ENCODE assay signal across 17 mouse cellular contexts in the genomic region with DNA sequence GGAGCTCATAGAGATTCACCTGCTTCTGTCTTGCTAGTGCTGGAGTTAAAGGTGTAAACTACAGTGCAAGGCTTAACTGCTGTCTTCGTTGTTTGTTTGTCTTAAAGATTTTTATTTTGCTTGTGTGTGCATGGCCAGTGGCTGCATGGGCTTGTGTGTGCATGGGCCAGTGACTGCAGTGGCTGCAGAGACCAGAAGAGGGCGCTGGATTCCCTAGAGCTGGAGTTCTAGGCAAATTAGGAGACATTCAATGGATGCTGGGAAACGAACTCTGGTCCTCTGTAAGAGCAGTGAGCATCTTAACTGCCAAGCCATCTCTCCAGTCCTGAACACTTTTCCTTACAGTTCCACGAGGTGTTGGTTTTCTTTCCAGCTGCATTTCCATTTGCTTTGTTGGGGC. TPM values are rescaled to one million over a fixed set of nuclear protein-coding genes. Genes with fewer than 3 reads are reported as not detected.
DNase-seq lines count a peak whose midpoint lies in the region; TF ChIP-seq lines count a peak whose summit lies in the region.
"Had no signal": no experiment of that assay in that cellular context is flagged by ENCODE, and none has a peak within 500 bp of the region (broad histone marks: within the 10 kb centered on the region; RNA-seq: fewer than 3 reads in every experiment).

No protein-coding gene starts in this region.

- no peak overlapping the region for H3K4me3 ChIP-seq in cerebellum, adult 2 months (replicated peaks; ENCODE audit: insufficient read depth, low read depth, low read length)
- H3K4me3 ChIP-seq in layer of hippocampus, adult 2 months = no peak overlapping the region
- H3K4me3 ChIP-seq in testis, adult 2 months (ENCODE audit: control insufficient read depth, low read depth, low read length) = no peak overlapping the region
- H3K4me3 ChIP-seq: heart, embryonic 12.5 days; intestine, embryonic 15.5 days; neural tube, embryonic 13.5 days had no signal

- TF ChIP-seq CTCF in cerebellum, adult 2 months (IDR thresholded peaks at IDR 0.05; ENCODE audit: borderline replicate concordance, insufficient read depth, low read depth, low read length) = peak; percentile 28; the same call in 1 of the 2 replicates
- peak; percentile 57 for TF ChIP-seq CTCF in layer of hippocampus, adult 2 months (conservative IDR thresholded peaks at IDR 0.05)
- peak; percentile 46; the same call in 1 of the 2 replicates for TF ChIP-seq CTCF in testis, adult 2 months (IDR thresholded peaks at IDR 0.05; ENCODE audit: control insufficient read depth, insufficient read depth, insufficient replicate concordance, low read depth, low read length)

- WGBS in cerebellum, adult 2 months = 79% methylated on average over 4 of the region's 4 CpGs

- peaks cover 25% of the 10 kb centered on the region for H3K4me1 ChIP-seq in cerebellum, adult 2 months (ENCODE audit: control insufficient read depth, insufficient read depth, low read length)
- no peaks in the 10 kb centered on the region for H3K4me1 ChIP-seq in testis, adult 2 months (ENCODE audit: control insufficient read depth, insufficient read depth, low read length)
- H3K4me1 ChIP-seq: intestine, embryonic 15.5 days had no signal

- H3K27me3 ChIP-seq in cerebellum, adult 2 months (ENCODE audit: control insufficient read depth, insufficient read depth, low read length) = no peaks in the 10 kb centered on the region
- H3K27me3 ChIP-seq in testis, adult 2 months (ENCODE audit: control insufficient read depth, insufficient read depth, low read length) = no peaks in the 10 kb centered on the region
- H3K27me3 ChIP-seq: heart, embryonic 12.5 days; intestine, embryonic 15.5 days; neural tube, embryonic 13.5 days had no signal

- TF ChIP-seq POLR2A in cerebellum, adult 2 months (IDR thresholded peaks at IDR 0.05; ENCODE audit: borderline replicate concordance, insufficient read depth, low read length) = no peak
- TF ChIP-seq POLR2A in testis, adult 2 months (IDR thresholded peaks at IDR 0.05; ENCODE audit: control insufficient read depth, low read depth, low read length) = no peak

- H3K36me3 ChIP-seq in testis, adult 2 months (ENCODE audit: control insufficient read depth, insufficient read depth, low read length) = no peaks in the 10 kb centered on the region
- H3K36me3 ChIP-seq: intestine, embryonic 15.5 days had no signal

- no peak overlapping the region for H3K27ac ChIP-seq in cerebellum, adult 2 months (ENCODE audit: insufficient read depth, low read length)
- no peak overlapping the region for H3K27ac ChIP-seq in layer of hippocampus, adult 2 months
- H3K27ac ChIP-seq in testis, adult 2 months (ENCODE audit: control insufficient read depth, insufficient read depth, low read depth, low read length) = no peak overlapping the region
- H3K27ac ChIP-seq: intestine, embryonic 15.5 days; neural tube, embryonic 13.5 days had no signal

- DNase-seq in cerebellum, adult 2 months = no peak
- DNase-seq in cerebellum, postnatal 25 days = no peak
- no peak for DNase-seq in layer of hippocampus, adult 2 months (ENCODE audit: low spot score in 2 of 2)
- no peak for DNase-seq in layer of hippocampus, postnatal 36 days
- DNase-seq in testis, postnatal 10 days (ENCODE audit: low spot score) = no peak
- DNase-seq in right cerebral cortex, postnatal 10 days (ENCODE audit: low spot score in 2 of 2) = no peak
- DNase-seq in cerebellum, adult 8-10 months = no peak
- DNase-seq: adrenal gland, postnatal 25 days; cerebellum, postnatal 14 days; gastrocnemius, postnatal 14 days; kidney, postnatal 36 days; left cerebral cortex, postnatal 4 days; thymus, postnatal 14 days had no signal

RNA-seq across cellular contexts. Expression of a gene that starts 12.6 kb away (rescaled TPM):
- 152 and 155 TPM in 2 replicates for polyA plus RNA-seq in cerebellum, adult 2 months (2012; rRNA removed)
- total RNA-seq in layer of hippocampus, adult 2 months (2021) = 100 to 1,000 TPM; 257 to 258 TPM
- 100 to 1,000 TPM; 255 to 262 TPM for total RNA-seq in layer of hippocampus, postnatal 36 days (2021)
- polyA plus RNA-seq in testis, adult 2 months (2012; rRNA removed) = 10.7 and 13.1 TPM in 2 replicates

RNA-seq across cellular contexts. Expression of a gene that starts 22.4 kb away (rescaled TPM):
- 69.3 and 73.1 TPM in 2 replicates for polyA plus RNA-seq in cerebellum, adult 2 months (2012; rRNA removed)
- 10 to 100 TPM; 47.2 to 51.9 TPM for total RNA-seq in layer of hippocampus, adult 2 months (2021)
- 10 to 100 TPM; 47.3 to 52.9 TPM for total RNA-seq in layer of hippocampus, postnatal 36 days (2021)
- polyA plus RNA-seq in testis, adult 2 months (2012; rRNA removed) = 75.1 and 84.2 TPM in 2 replicates

RNA-seq across cellular contexts. Expression of a gene that starts 27.9 kb away (rescaled TPM):
- 81.9 and 93.6 TPM in 2 replicates for polyA plus RNA-seq in cerebellum, adult 2 months (2012; rRNA removed)
- total RNA-seq in layer of hippocampus, adult 2 months (2021) = 10 to 100 TPM; 30.3 to 32.9 TPM
- 10 to 100 TPM; 31.7 to 32.2 TPM for total RNA-seq in layer of hippocampus, postnatal 36 days (2021)
- 120 and 139 TPM in 2 replicates for polyA plus RNA-seq in testis, adult 2 months (2012; rRNA removed)
